Mouse (Mus musculus) gastrocnemius, postnatal 25 days (tissue): ENCODE data around the gene Adamts3. TPM values are rescaled to one million over a fixed set of nuclear protein-coding genes. Genes with fewer than 3 reads are reported as not detected.

ENCODE experiments used
- DNase-seq: peaks from one replicate; pipeline ENCODE4 v3.0.0; 2022
- long read RNA-seq, 2 experiments: library from polyadenylated mRNA; stranded (forward); transcript quantifications; one replicate each; pipeline ENCODE4 v2.0.0; 2021
- total RNA-seq, 2 experiments: library from RNA; stranded (reverse); gene quantifications; 1 replicate in 1 of 2; 2 replicates in 1 of 2; pipeline ENCODE4 v1.2.3; 2021

The Adamts3 gene
- total RNA-seq: 1 to 10 TPM; 1.6 to 4.0 TPM
- long read RNA-seq, experiment 1: 0 reads
- long read RNA-seq, experiment 2: 0 reads

DNA sequence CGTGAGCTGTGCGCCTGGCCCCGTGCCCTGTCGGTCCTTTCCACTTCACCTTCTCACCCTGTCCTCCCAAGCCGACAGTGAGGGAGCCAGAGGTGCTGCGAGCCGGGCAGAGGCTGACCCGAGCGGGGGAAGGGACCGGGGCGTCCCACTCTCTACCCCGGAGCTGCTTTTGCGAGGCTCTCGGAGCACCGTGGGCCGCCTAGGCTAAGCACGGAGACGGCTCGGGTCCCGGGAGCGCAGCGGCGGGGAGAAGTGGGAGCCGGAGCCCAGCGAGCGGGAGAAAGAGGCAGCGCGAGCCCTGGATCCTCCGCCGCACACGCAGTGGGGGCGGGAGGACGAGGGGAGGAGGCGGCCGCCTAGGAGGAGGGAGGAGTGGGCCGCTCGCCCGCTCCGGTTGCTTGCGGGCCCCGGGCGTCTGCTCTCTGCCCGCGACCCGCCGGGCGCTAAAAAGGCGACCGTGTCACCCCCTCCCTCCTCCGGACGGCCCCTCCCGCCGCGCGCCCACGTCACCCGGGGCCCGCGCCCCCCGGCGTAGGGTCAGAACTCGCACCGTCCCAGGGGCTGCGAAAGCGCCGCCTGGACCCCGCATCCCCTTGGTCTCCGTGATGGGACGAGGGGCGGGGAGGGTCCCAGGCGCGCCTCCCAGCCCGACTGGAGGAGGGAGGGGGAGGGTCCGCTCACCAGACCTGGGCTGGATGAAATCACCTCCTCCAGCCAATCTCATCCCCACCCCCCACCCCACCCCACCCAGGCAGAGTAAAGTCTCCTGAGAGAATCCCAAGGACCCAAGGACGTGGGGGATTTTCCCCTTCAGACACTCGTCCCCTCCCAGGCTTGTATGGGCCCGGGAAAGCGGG, at the start of gene Adamts3:
TSS of gene Adamts3 (minus strand) at position 284 of the 857 bp plus-strand sequence.
- DNase-seq: peak; percentile 51

- DNase-seq: no peak
Observed at GRCm38 (mm10) chr5:89931511-89931910, 48.4 kb upstream of the Adamts3 start.

DNA sequence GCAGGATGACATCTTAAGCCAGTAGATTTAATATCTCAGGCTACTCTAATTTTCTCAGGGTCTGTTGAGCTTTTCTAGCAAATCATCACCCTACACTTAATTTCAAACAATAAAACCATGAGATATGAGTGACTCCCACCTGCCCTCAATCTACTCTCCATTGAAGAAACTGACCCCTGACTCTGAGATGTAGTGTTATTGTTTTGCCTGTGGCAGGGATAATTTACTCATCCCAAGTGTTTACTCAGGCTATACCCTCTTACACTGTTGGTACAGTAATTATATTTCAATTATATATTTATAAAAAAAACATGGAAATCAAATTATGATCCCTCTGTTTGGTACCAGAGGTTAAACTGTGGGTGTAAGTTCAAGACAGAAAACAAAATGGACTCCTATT, 29.2 kb upstream of the Adamts3 start:
- DNase-seq: no peak

DNA sequence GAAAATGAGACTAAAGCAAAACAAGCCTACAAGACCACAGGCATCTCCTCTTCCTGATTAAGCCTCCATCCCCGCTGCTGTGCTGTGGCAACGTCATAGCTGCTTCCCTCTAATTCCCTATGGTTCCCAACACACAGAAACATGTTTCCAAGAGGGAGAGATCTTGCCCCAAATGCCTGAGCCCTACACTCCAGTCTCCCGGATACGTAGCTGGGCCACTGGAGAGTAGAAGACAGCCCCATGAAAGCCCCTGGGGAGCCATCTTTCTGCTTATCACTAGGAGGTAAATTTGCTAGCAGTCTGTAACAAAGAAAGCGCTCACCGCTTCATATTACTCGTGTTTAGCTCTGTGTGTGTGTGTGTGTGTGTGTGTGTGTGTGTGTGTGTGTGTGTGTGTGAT, 28.8 kb upstream of the Adamts3 start:
- no peak for DNase-seq

DNA sequence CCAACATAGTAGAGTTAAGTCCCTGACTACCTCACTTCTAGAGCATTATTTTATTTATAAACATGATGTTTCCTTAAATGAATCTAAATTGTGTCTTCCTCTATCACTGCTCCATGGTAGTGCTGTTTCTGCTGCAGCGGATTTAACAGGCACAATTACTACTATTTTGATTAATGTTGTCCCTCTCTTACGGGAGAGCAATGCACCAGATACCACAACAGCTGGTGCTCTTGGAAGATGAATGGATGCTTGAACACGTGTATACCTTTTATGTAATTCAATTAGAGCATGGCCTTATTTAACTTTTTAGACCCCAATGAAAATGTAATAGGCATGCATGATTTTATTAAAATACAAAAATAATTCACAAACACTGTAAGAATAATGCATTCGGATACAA, 28.4 kb upstream of the Adamts3 start:
- no peak for DNase-seq

DNA sequence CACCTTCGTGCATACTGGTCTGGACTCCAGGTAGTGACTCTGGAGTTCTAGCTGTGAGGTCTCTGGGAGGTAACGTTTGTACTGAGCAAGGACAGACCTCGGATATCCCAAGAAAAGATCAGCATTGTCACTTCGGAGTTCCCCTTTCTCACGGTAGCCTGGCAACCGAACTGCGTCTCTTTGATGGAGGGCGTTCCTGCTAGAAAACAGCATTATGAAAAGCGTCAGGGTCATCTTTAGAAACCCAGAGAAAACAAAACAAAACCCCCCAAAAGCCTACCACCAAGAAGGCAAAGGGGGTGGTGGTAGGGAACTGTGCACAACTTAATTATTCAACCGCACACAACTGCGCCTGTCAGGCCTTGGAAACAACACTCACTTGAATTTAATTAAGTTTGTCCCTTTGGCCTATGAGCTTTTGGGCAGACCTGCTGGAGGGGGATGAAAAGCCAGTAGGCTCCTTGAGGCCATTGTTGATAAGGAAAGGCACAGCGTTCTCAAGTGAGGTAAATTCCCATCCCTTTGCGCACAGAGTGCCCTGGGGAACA, 23.8 kb upstream of the Adamts3 start:
- no peak for DNase-seq

DNA sequence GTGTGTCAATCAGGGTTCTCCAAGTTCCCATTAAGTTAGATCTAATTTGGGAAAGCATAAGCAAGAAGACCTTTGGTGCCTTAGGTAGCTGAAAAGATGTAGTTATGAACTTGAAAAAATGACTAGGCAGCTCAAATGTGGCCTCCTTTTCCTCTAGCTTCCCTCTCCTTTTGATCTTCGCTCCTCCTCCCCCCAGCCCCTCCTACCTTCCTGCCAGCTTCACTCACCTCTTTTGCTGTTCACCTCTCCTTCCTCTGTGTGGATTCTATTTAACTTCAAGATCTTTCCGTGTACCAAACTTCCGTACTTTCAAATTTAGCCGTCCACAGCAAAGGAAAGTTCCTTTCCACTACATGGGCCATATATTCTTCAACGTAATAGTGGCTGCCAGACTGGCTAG, 17.9 kb upstream of the Adamts3 start:
- no peak for DNase-seq

GRCm38 (mm10) chr5:89897495-89897894, 14.4 kb upstream of the Adamts3 start:
- DNase-seq: peak; percentile 23

DNA sequence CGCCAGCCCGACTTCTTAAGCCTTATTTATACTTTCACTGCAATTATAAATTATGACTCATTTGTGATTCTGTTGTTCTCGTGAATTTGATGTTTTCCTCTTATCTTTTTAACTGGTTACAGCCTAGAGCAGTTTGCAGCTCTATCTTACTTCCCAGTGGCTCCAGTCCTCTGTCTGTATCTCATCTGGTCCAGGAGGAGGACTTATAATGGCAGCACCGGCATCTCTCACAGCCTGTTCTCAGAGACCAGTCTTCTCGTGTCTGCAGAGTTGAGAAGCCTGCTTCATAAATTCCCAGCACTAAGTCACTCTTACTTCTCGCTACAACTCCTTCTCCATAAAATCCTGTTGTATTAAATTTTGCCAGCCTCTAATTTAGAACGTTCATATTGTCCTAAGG, 12.4 kb upstream of the Adamts3 start:
- no peak for DNase-seq

DNA sequence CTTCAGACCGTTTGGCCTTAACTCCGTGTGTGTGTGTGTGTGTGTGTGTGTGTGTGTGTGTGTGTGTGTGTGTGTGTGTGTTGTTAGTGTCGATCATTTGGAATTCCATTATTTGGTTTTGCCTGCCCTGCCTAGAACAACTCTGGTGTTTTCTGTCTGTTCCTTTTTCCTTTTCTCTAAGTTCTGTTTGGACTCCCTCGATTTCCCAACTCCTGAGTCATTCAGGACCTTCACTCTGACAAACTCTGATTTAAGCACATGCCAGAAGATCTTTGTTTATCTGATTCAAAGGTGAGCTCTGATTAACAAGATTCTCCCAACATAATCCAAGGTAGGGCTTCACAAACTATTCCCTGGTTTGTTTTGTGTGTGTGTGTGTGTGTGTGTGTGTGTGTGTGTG, 1.9 kb upstream of the Adamts3 start:
- DNase-seq: no peak

DNA sequence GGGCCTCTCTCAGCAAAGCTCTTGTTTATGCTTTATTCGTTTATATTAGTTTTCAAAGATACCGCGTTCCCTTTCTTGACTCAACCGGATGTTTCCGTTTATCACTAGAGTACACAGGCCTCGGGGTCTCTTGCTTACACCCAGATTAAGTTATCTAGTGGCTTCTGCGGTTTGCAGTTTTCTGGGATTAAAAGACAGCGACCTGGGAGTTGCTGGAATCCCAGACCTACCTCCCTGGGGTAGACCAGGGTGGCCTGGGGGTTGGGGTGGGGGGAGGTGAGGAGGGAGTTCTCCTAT, 722 bp upstream of the Adamts3 start:
- DNase-seq: no peak

DNA sequence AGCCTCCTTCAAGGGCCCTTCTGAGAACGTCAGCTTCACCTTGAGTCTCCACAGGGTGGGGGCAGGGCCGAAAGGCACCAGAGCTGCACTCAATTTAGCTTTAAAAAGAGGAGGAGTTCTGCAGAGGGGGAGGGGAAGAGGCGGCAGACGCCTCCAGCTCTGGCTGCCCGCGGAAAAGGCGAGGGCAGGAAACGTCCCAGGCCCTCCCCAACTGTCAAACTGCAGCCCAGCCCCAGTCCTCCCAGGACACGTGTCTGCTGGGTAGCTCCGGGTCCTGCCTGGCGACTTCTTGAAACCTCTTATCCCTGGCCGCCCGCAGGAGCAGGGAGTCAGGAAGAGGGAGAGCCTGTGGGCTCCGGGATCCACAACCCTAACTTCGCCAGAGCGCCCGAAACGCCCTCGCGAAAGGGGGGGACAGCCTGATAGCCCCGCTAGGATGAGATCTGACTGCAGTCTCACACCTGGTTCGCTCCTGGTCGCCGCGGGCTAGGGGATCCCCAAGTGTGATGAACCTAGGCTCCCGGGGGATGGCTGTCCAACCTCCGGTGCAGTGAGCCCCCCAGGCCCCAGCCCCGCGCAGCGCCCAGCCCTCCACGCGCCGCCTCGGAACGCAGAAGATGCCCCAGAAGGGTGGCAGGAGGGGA, 921 bp downstream of the Adamts3 start:
- DNase-seq: peak; percentile 63

DNA sequence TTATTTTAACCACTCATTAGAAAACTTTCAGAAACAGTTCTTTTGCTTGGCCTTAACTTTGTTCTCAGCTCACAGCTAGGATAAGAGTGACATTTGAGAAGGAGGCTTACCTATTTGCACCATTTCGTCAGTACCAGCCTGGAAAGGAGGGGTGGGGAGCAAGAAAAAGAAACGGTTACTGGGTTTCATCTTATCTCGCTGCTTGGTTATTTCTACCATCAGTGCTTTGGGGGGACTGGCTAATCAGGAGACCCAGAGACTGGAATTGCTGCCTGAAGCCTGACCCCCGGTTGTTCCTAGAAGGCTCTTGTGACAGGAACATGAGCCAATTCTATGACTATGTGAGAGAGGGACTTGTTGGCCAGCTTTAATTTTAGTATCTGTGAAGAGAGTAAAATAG, 1.7 kb downstream of the Adamts3 start:
- no peak for DNase-seq

GRCm38 (mm10) chr5:89878866-89879392, 4.2 kb downstream of the Adamts3 start:
- DNase-seq: no peak

DNA sequence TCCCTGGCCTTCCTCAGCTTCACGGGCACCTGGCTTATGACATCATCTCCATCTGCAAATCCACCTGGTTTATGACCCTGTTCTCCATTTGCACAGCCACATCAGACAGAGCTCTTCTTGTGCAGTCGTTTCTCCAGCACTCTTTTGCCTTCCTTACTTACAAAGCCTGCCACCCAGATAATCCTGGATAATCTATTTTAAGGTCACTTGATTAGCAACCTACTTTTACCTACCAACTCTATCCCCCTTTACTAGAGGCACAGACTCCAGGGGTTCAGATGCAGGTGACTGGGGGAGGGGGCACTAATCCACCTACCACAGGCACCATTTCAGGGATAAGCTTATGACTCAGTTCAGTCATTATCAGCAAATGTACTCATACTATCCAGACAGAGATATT, 10.5 kb downstream of the Adamts3 start:
- DNase-seq: no peak

GRCm38 (mm10) chr5:89859603-89860002, 23.5 kb downstream of the Adamts3 start:
- no peak for DNase-seq

DNA sequence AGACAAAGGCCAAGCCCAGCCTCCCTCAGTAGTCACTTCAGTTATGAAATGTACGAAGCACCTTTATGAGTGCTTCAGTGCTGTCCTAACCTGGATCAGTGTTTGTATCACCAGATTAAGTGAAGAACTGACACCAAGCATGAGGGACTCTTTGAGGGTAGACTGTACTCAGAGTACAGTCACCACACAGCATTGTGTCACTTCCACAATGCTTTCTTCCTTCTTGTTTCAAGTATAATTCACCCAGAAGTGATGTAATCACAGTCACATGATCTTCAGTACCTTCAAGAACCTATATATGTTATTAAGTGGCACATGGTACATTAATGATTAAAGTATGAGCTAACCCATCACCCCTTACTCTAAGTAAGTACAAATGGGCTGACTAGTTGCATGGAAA, 24.3 kb downstream of the Adamts3 start:
- no peak for DNase-seq

DNA sequence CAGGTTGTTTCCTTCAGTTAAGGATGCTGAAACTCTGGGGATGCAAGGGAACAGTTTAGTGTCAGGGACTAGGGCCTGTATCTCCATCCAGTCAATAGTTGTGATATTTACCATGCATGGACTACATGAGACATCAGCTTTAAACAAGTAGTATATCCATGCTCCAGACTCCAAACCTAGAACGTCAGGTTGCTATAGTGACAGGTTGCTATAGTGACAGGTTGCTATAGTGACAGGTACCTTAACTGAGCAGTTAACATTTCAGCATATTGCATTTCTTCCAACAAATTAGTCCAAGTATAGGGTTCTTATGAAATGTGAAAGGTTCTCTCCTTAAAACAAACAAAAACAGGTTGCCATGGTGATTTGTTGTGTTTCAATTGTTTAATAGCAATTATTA, 36.6 kb downstream of the Adamts3 start:
- DNase-seq: no peak

- DNase-seq: peak; percentile 86
Observed at GRCm38 (mm10) chr5:89844354-89844753, 38.8 kb downstream of the Adamts3 start.

DNA sequence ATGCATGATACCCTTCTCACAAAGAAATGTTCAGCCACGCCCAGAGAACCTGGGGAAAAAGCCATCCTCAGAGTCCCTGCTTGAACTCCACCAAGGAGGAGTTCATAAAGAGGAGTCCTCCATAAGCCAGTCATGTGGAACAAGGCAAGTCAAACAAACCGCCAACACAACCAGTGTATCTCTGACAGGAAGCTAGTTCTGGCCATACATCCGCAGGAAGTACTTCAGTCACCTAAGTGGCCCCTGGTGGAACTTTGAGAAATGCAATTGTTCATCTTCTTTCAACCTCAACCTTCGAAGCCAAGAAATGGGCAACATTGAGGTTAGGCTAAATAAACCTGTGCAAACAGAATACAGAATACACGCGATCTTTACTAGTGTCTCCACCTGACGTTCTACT, 39.7 kb downstream of the Adamts3 start:
- no peak for DNase-seq

- no peak for DNase-seq
Observed at GRCm38 (mm10) chr5:89839627-89840026, 43.5 kb downstream of the Adamts3 start.

- no peak for DNase-seq
Observed at GRCm38 (mm10) chr5:89821175-89821574, 62.0 kb downstream of the Adamts3 start.

GRCm38 (mm10) chr5:89819531-89819930, 63.6 kb downstream of the Adamts3 start:
- no peak for DNase-seq
